Mouse (Mus musculus) retina, postnatal 1 day (tissue): ENCODE data around the gene Slc39a1.
"Not testable (repeated sequence)": the region's sequence is repeated elsewhere in the genome, so short reads cannot be mapped to it uniquely, and the experiment has no call there.

Source experiments
- DNase-seq: peaks from one replicate; pipeline ENCODE4 v3.0.0-alpha.2; 2012

Gene Slc39a1

GRCm38 (mm10) chr3:90266901-90267775, 19.2 kb downstream of the Slc39a1 start:
- DNase-seq, result no peak

- DNase-seq, result no peak
Measured at GRCm38 (mm10) chr3:90268190-90268589, 20.2 kb downstream of the Slc39a1 start.

GRCm38 (mm10) chr3:90268971-90269370, 21.0 kb downstream of the Slc39a1 start:
- no peak for DNase-seq

GRCm38 (mm10) chr3:90270784-90271183, 22.8 kb downstream of the Slc39a1 start:
- DNase-seq, result no peak

- no peak for DNase-seq
Measured at GRCm38 (mm10) chr3:90272170-90272569, 24.2 kb downstream of the Slc39a1 start.

GRCm38 (mm10) chr3:90273855-90274254, 25.9 kb downstream of the Slc39a1 start:
- DNase-seq, result no peak

GRCm38 (mm10) chr3:90275286-90275685, 27.3 kb downstream of the Slc39a1 start:
- DNase-seq, result no peak

- no peak for DNase-seq
Measured at GRCm38 (mm10) chr3:90276858-90277257, 28.9 kb downstream of the Slc39a1 start.

GRCm38 (mm10) chr3:90277793-90278192, 29.8 kb downstream of the Slc39a1 start:
- DNase-seq, result no peak

- no peak for DNase-seq
Measured at GRCm38 (mm10) chr3:90278211-90278610, 30.2 kb downstream of the Slc39a1 start.

GRCm38 (mm10) chr3:90279216-90279615, 31.2 kb downstream of the Slc39a1 start:
- no peak for DNase-seq

- no peak for DNase-seq
Measured at GRCm38 (mm10) chr3:90279743-90280142, 31.8 kb downstream of the Slc39a1 start.

- DNase-seq, result no peak
Measured at GRCm38 (mm10) chr3:90280708-90281107, 32.7 kb downstream of the Slc39a1 start.

GRCm38 (mm10) chr3:90284150-90284549, 36.2 kb downstream of the Slc39a1 start:
- DNase-seq, result no peak

- not testable (repeated sequence) for DNase-seq
Measured at GRCm38 (mm10) chr3:90289403-90289802, 41.4 kb downstream of the Slc39a1 start.

GRCm38 (mm10) chr3:90290602-90291001, 42.6 kb downstream of the Slc39a1 start:
- DNase-seq, result no peak

GRCm38 (mm10) chr3:90291982-90292344, 44.0 kb downstream of the Slc39a1 start:
- DNase-seq, result no peak

- peak; percentile 100 for DNase-seq
Measured at GRCm38 (mm10) chr3:90292345-90293275, 44.6 kb downstream of the Slc39a1 start, which contains the start of gene Gatad2b. Gene Gatad2b, plus strand, starts transcription at chr3:90293178.

- DNase-seq, result peak; percentile 84
Measured at GRCm38 (mm10) chr3:90293352-90294063, 45.5 kb downstream of the Slc39a1 start.

GRCm38 (mm10) chr3:90294064-90294440, 46.1 kb downstream of the Slc39a1 start:
- no peak for DNase-seq

- no peak for DNase-seq
Measured at GRCm38 (mm10) chr3:90294651-90295050, 46.7 kb downstream of the Slc39a1 start.
